Mouse (Mus musculus): ENCODE results near the gene B3gnt2.

Gene B3gnt2

DNA sequence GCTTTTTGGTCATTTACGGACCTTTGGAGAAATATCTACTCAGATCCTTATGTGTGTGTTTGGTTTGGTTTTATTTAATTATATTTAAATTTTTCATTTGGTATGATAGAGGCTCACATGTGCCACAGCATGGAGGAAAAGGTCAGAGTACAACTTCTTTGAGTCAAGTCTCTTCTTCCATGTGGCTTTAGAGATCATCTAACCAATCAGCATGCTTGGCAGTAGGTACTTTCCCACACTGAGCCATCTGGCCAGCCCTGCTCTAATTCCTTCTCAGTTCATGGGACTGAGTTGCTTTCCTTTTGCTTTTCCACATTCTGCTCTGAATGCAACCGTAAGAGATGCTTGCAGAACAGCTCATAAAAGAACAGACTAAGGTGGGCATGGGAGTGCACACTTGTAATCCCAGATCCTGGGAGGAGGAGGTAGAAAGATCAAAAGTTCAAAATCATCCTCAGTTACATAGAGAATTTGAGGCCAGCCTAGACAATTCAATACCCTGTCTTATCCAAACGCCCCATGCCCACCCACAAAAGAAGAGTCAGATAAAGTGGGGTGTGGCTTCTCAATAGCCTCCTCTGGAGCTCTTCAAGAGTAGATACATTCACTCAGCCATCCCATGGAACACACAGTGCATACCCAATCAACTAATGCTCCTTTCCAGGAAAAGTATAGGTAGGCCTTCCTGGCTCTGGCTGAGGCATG is 67.4 kb downstream of the B3gnt2 start:
- in situ Hi-C loops (cut with MboI; ENCODE audit: low pct_unique_long_range_greater_than_20kb in 1 of 2, low sequenced_read_pairs in 2 of 2, unreplicated experiment in 1 of 2): no loop called here

DNA sequence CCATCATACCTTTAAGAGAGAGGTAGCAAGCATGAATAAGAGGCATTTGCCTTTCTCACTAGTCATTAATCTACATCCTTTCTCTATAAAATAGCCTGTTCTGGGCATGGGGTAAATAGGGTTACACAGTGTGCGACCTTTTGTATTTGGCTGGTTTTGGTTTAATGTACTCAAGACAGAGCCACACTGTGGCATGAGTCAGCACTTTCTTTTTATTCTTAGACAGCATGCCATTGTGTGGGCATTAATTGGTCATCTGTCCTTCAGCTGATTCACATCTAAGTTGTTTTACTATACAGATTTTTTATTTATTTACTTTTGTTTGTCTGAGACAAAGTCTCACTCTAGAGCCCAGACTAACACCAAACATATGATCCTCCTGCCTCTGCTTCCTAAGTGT is 68.6 kb downstream of the B3gnt2 start:
- in situ Hi-C loops (cut with MboI; ENCODE audit: low pct_unique_long_range_greater_than_20kb in 1 of 2, low sequenced_read_pairs in 2 of 2, unreplicated experiment in 1 of 2): no loop called here

DNA sequence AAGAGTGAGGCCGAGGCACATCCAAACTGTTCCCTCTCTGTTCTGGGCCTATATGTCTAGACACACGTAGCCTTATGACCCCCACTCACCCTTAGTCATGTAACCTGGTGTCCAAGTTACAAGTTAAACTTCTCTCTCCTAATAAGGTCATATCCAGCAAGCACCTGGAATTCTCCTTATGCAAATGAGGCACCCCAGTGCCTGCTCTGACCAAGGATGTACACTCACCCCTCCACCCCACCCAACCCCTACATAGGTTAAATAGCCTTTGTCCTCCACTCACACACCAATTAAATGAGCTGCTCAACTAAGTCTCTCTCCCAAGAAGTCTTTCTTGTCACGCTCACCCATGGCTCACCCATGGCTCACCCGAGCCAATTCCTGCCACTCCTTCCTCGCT is 69.0 kb downstream of the B3gnt2 start:
- in situ Hi-C loops (cut with MboI; ENCODE audit: low pct_unique_long_range_greater_than_20kb in 1 of 2, low sequenced_read_pairs in 2 of 2, unreplicated experiment in 1 of 2): no loop called here

DNA sequence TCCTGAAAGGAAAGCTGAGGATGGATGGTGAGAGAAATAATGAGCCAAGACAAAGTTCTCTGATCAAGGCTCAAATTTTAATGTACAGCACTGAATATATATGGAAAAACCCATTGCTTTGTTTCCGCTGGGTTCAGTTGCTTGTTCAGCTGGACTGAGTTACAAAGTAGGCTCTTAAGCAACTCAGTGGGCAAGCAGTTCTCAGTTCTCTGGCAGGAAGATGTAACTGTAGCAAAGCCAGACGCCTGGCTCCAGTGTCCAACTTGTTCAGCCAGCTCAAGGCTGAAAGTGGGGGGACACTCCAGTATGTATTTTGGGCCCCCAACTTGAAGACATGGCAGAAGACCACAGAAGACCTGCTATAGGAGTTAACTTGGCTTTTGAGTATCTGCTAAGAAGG is 72.9 kb downstream of the B3gnt2 start:
- in situ Hi-C loops (cut with MboI; ENCODE audit: low pct_unique_long_range_greater_than_20kb in 1 of 2, low sequenced_read_pairs in 2 of 2, unreplicated experiment in 1 of 2): no loop called here

DNA sequence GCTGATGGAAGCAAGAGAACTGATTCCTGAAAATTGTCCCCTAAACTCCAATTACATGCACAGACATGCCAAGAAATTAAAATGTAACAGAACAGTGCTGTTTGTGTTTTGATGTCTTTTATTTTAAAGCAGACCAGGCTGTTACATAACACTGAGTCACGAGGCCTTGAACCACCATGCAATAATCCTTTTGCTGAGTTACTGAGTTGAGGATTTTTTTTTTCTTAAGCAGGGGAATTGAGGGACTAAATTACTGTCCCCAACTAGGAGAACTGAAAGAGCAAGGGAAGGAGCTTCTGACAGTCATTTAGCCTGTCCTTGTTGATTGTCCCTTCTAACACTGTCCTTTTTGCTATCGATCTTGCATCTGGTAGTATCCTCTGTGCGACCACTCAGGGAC is 76.3 kb downstream of the B3gnt2 start:
- in situ Hi-C loops (cut with MboI; ENCODE audit: low pct_unique_long_range_greater_than_20kb in 1 of 2, low sequenced_read_pairs in 2 of 2, unreplicated experiment in 1 of 2): no loop called here

DNA sequence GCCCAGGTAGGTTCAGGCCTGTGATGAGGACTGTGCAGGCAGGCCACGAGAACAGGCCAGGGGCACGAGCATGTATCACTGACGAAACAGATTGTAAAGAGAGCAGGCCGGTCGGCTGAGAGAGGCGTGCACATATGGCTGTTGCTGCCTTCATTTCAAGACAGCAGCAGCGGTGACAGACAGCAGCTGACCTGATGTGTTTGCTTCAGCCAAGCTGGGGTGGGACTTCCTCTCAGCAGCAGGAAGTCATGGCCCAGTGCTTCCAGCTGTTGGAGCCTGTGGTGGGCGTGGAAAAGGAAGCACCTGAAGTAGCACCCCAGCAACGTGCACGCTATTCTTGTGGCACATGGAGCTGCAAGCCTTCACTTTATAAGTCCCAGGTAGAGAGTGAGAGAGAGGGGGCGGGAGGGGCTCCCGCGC is 78.0 kb downstream of the B3gnt2 start:
- in situ Hi-C loops (cut with MboI; ENCODE audit: low pct_unique_long_range_greater_than_20kb in 1 of 2, low sequenced_read_pairs in 2 of 2, unreplicated experiment in 1 of 2): no loop called here

DNA sequence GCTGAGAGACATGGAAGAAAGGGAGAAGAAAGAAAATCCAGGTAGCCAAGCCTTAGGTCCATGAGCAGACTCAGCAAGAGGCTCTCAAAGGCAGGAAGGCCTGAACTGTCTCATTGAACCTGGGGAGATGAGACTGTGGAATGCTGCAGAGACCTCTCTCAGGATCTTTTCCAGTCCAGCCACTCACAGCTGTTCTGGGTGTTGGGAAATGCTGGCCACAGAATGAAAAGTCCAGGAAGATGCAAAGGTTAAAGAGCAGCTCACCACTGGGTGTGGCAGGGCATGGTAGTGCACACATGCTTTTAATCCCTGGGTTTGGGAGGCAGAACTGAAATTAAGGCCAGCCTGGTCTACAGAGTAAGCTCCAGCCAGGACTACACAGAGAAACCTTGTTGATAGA is 79.6 kb downstream of the B3gnt2 start:
- in situ Hi-C loops (cut with MboI; ENCODE audit: low pct_unique_long_range_greater_than_20kb in 1 of 2, low sequenced_read_pairs in 2 of 2, unreplicated experiment in 1 of 2): no loop called here

DNA sequence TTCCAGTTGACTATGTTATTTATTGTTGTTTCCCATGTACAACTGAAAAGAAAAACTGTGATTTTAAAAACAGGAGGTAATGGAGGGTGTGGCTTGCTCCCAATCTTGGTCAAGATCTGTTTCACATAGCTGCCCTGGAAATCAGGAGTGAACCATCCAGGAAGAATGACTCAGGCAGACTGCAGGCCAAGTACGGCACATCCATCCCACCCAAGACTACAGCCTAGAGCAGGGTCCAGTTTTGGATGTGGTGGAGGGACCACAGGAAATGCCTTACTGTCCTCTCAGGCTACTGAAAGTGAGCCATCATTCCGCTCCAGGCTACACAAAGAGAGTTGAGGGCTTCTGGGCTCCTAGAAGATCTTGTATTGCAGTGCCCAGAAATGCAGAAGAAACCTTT is 80.0 kb downstream of the B3gnt2 start:
- in situ Hi-C loops (cut with MboI; ENCODE audit: low pct_unique_long_range_greater_than_20kb in 1 of 2, low sequenced_read_pairs in 2 of 2, unreplicated experiment in 1 of 2): no loop called here

DNA sequence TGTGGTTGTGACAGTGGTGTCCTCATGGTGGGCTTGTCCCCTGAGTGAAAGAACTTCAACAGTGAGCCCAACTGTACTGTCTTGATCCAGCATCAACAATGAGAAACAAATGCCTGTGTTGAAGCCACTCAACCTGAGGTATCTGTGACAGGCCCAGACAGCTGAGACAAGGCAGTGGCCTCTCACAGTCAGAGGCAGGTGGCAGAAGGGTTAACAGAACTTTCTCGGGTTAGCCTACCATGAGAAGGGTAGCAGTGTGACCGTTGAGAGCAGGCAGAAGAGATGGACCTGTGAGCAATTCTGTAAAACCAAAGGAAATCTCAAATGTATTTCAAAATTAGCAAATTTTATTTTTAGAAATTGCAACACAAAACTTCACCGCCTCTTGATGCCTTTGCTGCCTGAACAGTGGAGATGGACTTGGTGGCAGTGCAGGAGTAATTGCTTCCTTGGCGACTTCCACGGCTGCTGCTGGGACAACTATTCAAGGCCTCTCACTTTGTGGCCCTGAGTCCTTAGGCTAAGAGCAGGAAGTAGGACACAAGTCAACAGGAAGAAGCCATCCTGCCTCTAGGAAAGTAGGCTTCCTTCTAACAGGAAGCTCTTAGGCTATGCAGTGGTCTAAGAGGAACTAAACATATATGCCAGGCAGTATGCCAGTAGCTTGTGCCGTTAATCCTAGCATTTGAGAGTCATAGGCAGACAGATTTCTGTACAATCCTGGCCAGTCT is 80.8 kb downstream of the B3gnt2 start:
- in situ Hi-C loops (cut with MboI; ENCODE audit: low pct_unique_long_range_greater_than_20kb in 1 of 2, low sequenced_read_pairs in 2 of 2, unreplicated experiment in 1 of 2): loop anchor here (5.0 to 10.0 kb wide), 3 partner anchors 82 to 175 kb away; partner anchors contain the start of gene B3gnt2 (in 1 of the 2)

DNA sequence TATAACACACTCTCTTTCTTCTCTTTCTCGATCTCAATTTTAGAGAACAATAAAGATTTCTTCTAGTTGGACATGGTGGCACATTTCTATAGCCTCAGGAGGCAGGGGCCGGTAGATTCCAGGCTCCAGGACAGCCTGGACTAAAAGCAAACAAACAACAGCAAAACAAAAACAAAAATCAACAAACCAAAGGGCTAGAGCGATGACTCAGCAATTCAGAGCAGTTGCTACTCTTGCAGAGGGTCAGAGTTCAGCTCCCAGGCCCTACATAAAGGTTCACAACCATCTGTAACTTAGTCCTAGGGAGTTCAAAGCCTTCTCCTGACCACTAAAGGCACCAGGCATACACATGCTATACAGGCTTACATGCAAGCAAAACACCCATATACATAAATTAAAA is 82.2 kb downstream of the B3gnt2 start:
- in situ Hi-C loops (cut with MboI; ENCODE audit: low pct_unique_long_range_greater_than_20kb in 1 of 2, low sequenced_read_pairs in 2 of 2, unreplicated experiment in 1 of 2): loop anchor here (5.0 to 10.0 kb wide), 3 partner anchors 84 to 176 kb away; partner anchors contain the start of gene B3gnt2 (in 1 of the 2)

DNA sequence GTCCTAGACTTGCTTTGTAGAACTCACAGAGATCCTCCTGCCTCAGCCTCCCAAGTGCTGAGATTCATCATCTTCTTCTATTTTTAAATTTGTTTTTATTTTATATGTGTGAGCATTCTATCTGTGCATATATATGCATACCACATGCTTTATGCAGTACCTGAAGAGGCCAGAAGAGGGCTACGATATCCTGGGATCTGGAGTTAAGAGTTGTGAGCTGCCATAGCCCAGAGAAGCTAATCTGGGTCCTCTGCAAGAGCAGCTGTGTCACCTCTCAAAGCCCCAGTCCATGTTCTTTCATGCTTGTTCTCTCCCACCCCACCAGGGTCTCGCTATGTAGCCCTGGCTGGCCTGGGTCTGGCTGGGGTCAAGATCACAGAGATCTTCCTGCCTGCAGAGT is 83.2 kb downstream of the B3gnt2 start:
- in situ Hi-C loops (cut with MboI; ENCODE audit: low pct_unique_long_range_greater_than_20kb in 1 of 2, low sequenced_read_pairs in 2 of 2, unreplicated experiment in 1 of 2): loop anchor here (5.0 to 10.0 kb wide), 3 partner anchors 85 to 177 kb away; partner anchors contain the start of gene B3gnt2 (in 1 of the 2)

DNA sequence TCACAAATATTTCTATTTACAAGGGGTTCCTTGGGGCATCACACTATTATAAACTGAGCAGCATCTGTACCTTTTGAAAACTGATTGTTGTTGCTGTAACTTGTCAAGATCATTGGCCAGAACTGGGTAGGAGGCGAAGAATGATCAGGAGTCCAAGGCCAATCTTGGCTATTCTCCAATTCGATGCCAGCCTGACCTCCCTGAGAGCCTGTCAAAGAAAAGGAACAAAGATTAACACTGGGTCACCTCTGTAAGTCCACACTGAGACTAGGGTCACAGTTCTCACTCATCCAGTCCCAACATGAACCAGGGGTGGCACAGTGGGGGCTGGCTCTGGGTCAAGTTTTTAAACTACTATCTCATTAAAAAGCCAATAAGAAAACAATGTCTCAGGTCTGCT is 85.9 kb downstream of the B3gnt2 start:
- in situ Hi-C loops (cut with MboI; ENCODE audit: low pct_unique_long_range_greater_than_20kb in 1 of 2, low sequenced_read_pairs in 2 of 2, unreplicated experiment in 1 of 2): loop anchor here (5.0 to 10.0 kb wide), 3 partner anchors 87 to 180 kb away; partner anchors contain the start of gene B3gnt2 (in 1 of the 2)

DNA sequence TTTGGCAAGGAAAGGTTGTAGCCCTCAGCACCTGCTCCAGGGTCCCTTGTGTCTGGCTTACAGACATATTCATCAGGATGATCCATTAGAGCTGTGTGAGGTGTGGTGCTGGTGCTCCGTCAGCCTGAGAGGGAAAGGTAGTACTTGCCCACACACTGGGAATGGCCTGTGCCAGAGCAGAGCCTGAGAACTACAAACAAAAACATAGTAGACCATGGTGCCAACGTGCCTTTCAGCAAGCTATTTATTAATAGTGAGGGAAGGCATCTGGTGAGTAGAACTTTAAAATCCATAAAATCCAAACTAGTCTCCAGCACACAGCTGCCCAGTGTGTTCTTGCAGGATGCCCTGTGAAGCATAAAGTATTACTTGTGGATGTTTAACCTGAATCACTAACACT is 94.5 kb downstream of the B3gnt2 start:
- in situ Hi-C loops (cut with MboI; ENCODE audit: low pct_unique_long_range_greater_than_20kb in 1 of 2, low sequenced_read_pairs in 2 of 2, unreplicated experiment in 1 of 2): no loop called here

DNA sequence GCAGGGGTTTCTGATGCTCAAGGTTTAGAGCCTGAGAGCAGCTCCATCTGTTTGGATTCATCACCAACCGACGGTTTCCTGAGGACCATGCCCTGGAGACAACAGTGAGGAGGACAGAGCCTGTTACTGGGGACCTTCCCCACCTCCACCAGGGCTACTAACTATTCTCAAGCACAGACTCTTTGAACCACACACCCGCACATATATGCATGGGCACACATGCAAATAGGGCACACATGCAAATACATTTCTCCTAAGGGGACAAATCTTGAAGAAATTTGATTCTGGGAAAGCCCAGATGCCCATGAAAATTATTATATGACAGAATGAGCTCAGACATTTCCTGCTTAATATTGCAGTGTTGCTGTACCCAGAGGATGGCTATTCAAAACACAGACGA is 95.3 kb downstream of the B3gnt2 start:
- in situ Hi-C loops (cut with MboI; ENCODE audit: low pct_unique_long_range_greater_than_20kb in 1 of 2, low sequenced_read_pairs in 2 of 2, unreplicated experiment in 1 of 2): no loop called here

DNA sequence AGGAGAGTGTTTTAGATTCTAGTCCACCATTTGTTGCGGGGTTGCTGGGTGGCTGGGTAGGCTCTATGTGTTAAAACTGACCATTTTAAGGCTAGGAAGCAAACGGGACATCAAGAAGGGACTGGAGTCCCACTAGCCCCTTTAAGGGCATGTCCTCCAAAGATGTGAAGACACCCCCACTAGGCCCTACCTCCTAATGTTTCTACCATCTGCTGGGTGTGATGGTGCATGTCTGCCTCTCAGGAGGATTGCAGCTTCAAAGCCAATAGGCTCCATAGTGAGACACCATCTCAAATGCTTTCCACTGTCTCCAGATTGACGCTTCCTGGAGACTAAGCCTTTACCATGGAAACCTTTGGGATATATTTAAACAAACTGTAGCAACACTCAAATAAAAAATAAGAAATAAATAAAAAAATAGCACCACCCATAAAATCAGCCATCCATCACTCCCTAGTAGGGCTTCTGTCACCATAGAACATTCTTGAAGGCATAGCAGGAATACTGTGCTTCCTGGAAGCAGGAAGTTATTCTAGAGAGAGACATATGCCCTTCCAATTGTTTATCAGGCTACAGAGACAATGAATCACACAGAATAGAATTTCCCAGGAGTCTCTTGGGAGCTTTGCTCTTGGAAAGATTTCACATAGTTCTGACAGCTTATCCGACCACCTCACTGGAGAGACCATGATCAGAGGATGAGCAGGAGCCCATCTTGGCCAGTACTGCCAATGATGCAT is 97.0 kb downstream of the B3gnt2 start:
- in situ Hi-C loops (cut with MboI; ENCODE audit: low pct_unique_long_range_greater_than_20kb in 1 of 2, low sequenced_read_pairs in 2 of 2, unreplicated experiment in 1 of 2): no loop called here

DNA sequence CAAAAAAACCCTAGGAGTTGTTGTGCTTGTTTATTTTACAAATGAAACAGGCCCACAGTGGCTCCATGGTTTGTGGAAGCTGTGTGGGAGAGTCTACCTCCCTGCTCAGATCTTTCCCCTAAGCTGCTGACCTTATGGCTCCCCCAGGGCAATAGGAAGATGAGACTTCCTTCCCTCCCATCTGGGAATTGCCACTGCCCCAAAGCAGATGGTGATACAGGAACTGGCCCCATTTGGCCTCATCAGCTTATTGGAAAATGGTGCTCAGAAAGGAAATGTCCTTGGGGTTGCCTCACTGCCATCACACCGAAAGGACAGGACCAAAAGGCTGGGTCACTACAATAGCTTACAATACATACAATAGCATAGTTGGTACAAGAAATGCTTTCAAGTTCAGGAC is 97.7 kb downstream of the B3gnt2 start:
- in situ Hi-C loops (cut with MboI; ENCODE audit: low pct_unique_long_range_greater_than_20kb in 1 of 2, low sequenced_read_pairs in 2 of 2, unreplicated experiment in 1 of 2): no loop called here

DNA sequence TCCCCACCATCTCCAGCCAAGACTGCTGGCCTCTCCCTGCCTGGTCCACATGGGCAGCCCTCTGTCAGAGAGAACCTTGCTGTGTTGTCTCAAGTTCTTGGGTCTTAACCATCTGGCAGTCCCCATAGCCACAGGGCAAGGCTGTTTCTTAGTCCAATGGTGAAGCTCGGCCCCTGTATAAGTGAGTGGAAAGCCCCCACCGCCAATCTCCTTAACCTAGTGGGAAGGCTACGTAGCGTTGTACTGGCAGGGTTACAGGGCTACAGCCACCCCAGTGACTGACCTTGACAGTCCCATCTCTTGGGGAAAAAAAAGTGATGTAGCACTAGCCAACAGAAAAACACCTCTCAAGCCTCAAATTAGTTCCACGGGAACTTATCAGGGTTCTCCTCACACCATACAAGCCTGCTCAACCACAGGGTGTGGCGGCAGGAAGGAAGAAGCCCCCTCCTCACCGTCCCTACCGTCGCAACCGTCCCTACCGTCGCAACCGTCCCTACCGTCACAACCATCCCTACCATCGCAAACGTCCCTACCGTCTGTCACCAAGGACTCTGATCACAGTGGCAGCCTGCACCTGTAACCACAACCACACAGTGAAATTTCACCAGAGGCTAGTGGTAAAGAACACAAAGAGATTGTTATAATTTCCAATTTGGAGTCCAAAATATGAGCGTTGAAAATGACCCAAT is 98.4 kb downstream of the B3gnt2 start:
- in situ Hi-C loops (cut with MboI; ENCODE audit: low pct_unique_long_range_greater_than_20kb in 1 of 2, low sequenced_read_pairs in 2 of 2, unreplicated experiment in 1 of 2): no loop called here

DNA sequence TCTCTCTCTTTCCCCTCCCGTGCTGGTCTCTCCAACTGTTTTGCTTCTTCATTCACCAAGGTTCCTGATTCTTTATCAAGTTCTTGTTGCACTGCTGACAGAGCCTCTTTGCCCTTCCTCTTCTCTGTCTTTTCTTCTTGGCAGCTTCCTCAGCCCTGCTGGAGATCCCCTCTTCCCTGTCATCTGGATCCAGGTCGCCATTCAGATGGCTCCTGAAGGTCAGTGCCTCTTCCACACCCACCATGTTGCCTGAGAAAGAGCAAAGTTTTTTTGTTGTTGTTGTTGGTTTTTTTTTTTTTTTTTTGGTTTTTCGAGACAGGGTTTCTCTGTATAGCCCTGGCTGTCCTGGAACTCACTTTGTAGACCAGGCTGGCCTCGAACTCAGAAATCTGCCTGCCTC is 101.0 kb downstream of the B3gnt2 start:
- in situ Hi-C loops (cut with MboI; ENCODE audit: low pct_unique_long_range_greater_than_20kb in 1 of 2, low sequenced_read_pairs in 2 of 2, unreplicated experiment in 1 of 2): no loop called here
